Mouse (Mus musculus): ENCODE measurements at regions not wholly inside any gene's neighbourhood (a gene's known extent, or its start where the extent isn't known, plus 50 kb on each side); places are given as distances from the start of the nearest gene placed in this dataset.
A peak's percentile ranks its signal among the peaks of the same experiment; 100 is the strongest.

DNA sequence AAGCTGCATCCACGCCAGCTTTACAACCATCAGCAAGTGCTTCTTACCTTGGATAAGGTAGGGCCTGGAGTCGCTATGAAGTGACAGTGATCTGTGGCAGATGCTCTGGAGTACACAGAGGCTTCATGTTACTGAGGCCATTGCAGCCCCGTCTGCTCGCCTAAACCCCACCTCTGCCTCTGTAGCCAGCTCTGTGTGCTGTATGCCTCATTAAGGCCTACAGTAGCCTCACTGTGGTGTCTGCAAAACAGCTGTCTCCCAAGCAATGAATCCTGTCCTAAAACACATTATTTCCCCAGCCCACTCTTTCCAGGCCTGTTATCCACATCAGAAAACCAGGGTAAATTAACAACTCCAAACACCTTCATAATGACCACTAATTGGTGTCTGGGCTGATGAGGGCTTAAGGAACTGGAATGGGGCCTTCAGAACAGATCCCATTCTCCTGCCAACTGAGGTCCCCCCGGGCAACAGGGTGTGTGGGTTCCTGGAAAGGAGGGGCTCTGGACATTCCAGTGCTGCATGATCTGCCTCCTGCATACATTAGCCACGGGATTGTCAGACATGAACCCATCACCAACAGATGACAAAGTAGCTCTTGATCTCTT is 195.4 kb upstream of the Gm10295 start:
- TF ChIP-seq CTCF (IDR thresholded peaks at IDR 0.05) = no peak
- no peak for ATAC-seq
- H3K27me3 ChIP-seq = no peaks in the 10 kb centered on the region
- CTCF ChIA-PET = interaction anchor here (1.3 kb wide), 1 partner anchor 12 kb away, joined by 4 read pairs; no protein-coding TSS in a partner anchor
- in situ Hi-C loops (cut with MboI; ENCODE audit: low pct_unique_long_range_greater_than_20kb) = no loop called here
- DNase-seq (ENCODE audit: low read depth, low spot score) = no peak
- POLR2A ChIA-PET = no interaction called here

DNA sequence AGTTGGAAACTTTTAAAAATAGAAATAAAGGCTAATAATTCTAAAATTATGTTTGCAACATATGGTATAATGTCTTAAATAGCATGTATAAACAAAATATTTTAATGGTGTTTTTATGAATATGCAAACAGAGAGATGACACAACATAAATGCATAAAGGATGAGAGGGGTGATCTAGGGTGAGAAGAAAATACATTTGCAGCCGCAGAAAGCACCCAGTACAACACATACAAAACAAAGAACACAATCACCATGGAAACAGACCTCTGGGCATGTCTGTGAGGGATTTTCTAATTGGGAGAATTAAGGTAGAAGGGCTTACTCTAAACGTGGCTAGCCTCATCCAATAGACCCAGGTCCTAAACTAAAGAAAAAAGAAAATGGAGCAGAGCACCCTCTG is 190.2 kb upstream of the Gm10295 start:
- CTCF ChIA-PET = no interaction called here
- no peak for TF ChIP-seq CTCF (IDR thresholded peaks at IDR 0.05)
- ATAC-seq = no peak
- H3K27me3 ChIP-seq = no peaks in the 10 kb centered on the region
- no peak for DNase-seq (ENCODE audit: low read depth, low spot score)
- POLR2A ChIA-PET = no interaction called here
- in situ Hi-C loops (cut with MboI; ENCODE audit: low pct_unique_long_range_greater_than_20kb) = no loop called here

DNA sequence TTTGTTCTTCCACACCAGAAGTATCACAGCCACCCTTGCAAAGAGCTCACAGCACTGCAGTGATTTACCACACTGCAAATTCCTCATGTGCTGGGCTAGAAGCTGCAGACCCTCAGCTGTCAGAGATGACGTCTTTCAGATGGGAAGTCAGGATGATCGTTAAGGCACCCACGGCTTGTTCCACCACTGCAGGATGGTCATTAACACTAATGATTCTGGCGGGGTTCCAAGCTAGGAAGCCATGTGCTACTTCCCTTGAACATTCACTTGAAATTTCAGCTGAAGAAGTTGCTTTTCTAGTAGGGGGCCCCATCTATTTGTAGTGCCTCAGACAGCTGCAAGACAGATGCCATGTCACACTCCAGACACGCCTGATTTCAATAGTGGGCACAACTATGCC is 181.8 kb upstream of the Gm10295 start:
- H3K27me3 ChIP-seq = no peaks in the 10 kb centered on the region
- in situ Hi-C loops (cut with MboI; ENCODE audit: low pct_unique_long_range_greater_than_20kb) = no loop called here
- ATAC-seq = no peak
- no peak for TF ChIP-seq CTCF (IDR thresholded peaks at IDR 0.05)
- ChIA-PET POLR2A (no interaction called here), CTCF (interaction anchor here (1.5 kb wide), 1 partner anchor 12 kb away, joined by 3 read pairs; no protein-coding TSS in a partner anchor)
- DNase-seq (ENCODE audit: low read depth, low spot score) = no peak

DNA sequence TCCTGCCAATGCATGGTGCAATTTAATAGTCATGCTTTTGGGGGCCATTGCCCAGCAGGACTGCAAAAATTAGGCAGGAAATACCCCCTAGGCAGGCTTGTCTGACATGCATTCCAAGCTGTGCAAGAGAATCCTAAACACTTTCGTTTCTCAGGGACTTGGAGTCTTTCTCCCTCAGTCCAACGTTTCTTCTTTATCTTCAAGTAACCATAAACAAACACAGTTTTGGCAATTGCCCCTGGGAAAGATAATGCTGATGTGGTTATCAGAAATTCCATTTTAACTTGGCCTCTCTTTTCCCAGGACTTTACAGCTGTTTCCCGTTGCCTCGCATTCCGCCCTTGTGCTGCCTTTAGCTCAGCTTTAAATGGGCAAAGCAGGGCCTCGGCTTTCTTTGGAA is 180.2 kb upstream of the Gm10295 start:
- ChIA-PET CTCF (interaction anchor here (2.0 kb wide), 1 partner anchor 11 kb away, joined by 5 read pairs; no protein-coding TSS in a partner anchor), POLR2A (interaction anchor here (0.6 to 0.7 kb wide), 2 partner anchors 62 to 1171 kb away, joined by 3 to 5 read pairs; no protein-coding TSS in a partner anchor)
- H3K27me3 ChIP-seq = no peaks in the 10 kb centered on the region
- TF ChIP-seq CTCF (IDR thresholded peaks at IDR 0.05) = no peak
- in situ Hi-C loops (cut with MboI; ENCODE audit: low pct_unique_long_range_greater_than_20kb) = no loop called here
- DNase-seq (ENCODE audit: low read depth, low spot score) = no peak
- ATAC-seq = peak; percentile 39

GRCm38 (mm10) chr7:71530922-71531321 is 179.6 kb upstream of the Gm10295 start:
- DNase-seq (ENCODE audit: low read depth, low spot score) = no peak
- POLR2A ChIA-PET = interaction anchor here (0.7 kb wide), 1 partner anchor 61 kb away, joined by 3 read pairs; no protein-coding TSS in a partner anchor
- CTCF ChIA-PET = interaction anchor here (2.0 kb wide), 1 partner anchor 12 kb away, joined by 5 read pairs; no protein-coding TSS in a partner anchor

DNA sequence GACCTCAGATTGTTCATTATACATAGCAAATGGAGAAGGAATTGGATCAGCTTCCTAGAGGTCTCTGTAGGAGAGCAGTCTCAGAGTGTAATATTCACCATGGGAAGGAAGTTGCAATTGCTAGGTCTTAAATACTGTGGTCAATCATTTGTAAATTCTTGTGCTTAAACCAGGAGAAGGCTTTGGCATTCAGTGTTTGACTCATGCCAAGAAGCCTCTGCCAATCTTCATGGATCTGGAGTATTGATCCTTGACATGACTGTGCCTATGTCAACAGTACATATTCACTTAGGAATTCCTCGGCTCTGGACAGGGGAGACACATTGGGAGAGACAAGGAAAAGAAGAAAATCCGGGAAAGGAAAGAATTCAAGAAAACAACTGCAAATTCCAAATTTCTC is 174.9 kb upstream of the Gm10295 start:
- TF ChIP-seq CTCF (IDR thresholded peaks at IDR 0.05) = no peak
- CTCF ChIA-PET = interaction anchor here (0.8 kb wide), 1 partner anchor 34 kb away, joined by 3 read pairs; no protein-coding TSS in a partner anchor
- POLR2A ChIA-PET = interaction anchor here (0.5 to 0.7 kb wide), 3 partner anchors 37 to 697 kb away, joined by 3 to 4 read pairs (median 3); no protein-coding TSS in a partner anchor
- DNase-seq (ENCODE audit: low read depth, low spot score) (peak; percentile 42), ATAC-seq (peak; percentile 97)
- in situ Hi-C loops (cut with MboI; ENCODE audit: low pct_unique_long_range_greater_than_20kb) = no loop called here
- H3K27me3 ChIP-seq = no peaks in the 10 kb centered on the region

More at GRCm38 (mm10) chr7:71530922-71531321, 179.6 kb upstream of the Gm10295 start:
- in situ Hi-C loops (cut with MboI; ENCODE audit: low pct_unique_long_range_greater_than_20kb) = no loop called here
- no peaks in the 10 kb centered on the region for H3K27me3 ChIP-seq
- no peak for TF ChIP-seq CTCF (IDR thresholded peaks at IDR 0.05)
- ATAC-seq = no peak

- DNase-seq (ENCODE audit: low read depth, low spot score) (no peak), ATAC-seq (no peak)
- ChIA-PET POLR2A (no interaction called here), CTCF (no interaction called here)
- TF ChIP-seq CTCF (IDR thresholded peaks at IDR 0.05) = no peak
- in situ Hi-C loops (cut with MboI; ENCODE audit: low pct_unique_long_range_greater_than_20kb) = no loop called here
- H3K27me3 ChIP-seq = no peaks in the 10 kb centered on the region
Observed at GRCm38 (mm10) chr7:71524577-71525126, 173.4 kb upstream of the Gm10295 start.

GRCm38 (mm10) chr7:71524119-71524518 is 172.8 kb upstream of the Gm10295 start:
- CTCF ChIA-PET = no interaction called here
- no peak for TF ChIP-seq CTCF (IDR thresholded peaks at IDR 0.05)
- in situ Hi-C loops (cut with MboI; ENCODE audit: low pct_unique_long_range_greater_than_20kb) = no loop called here
- no peaks in the 10 kb centered on the region for H3K27me3 ChIP-seq
- POLR2A ChIA-PET = no interaction called here
- DNase-seq (ENCODE audit: low read depth, low spot score) = no peak
- no peak for ATAC-seq

DNA sequence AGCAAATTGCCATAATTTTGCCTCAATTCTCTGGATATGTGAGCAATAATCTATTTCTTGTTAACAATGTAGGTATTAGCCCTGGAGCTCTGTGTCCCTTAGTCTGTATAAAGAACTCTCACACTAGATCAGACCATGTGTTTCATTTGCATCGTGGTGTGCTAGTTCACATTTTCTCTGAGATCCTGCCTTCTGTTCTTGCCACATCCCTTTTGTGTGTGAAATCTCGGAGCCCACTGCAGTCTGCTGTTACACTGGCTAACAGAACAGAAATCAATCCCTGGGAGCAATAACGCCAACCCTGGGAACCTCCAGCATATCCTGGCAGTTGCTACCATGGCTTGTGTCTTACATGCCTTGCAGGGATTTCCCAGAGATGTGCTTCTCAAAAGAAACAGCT is 156.1 kb upstream of the Gm10295 start:
- DNase-seq (ENCODE audit: low read depth, low spot score) (no peak), ATAC-seq (no peak)
- POLR2A ChIA-PET = no interaction called here
- H3K27me3 ChIP-seq = no peaks in the 10 kb centered on the region
- CTCF ChIA-PET = interaction anchor here (0.6 to 1.6 kb wide), 2 partner anchors 9 to 660 kb away, joined by 3 read pairs; no protein-coding TSS in a partner anchor
- in situ Hi-C loops (cut with MboI; ENCODE audit: low pct_unique_long_range_greater_than_20kb) = no loop called here
- no peak for TF ChIP-seq CTCF (IDR thresholded peaks at IDR 0.05)

- ChIA-PET CTCF (no interaction called here), POLR2A (interaction anchor here (0.6 kb wide), 1 partner anchor 187 kb away, joined by 4 read pairs; no protein-coding TSS in a partner anchor)
- H3K27me3 ChIP-seq = no peaks in the 10 kb centered on the region
- ATAC-seq = no peak
- no peak for TF ChIP-seq CTCF (IDR thresholded peaks at IDR 0.05)
- in situ Hi-C loops (cut with MboI; ENCODE audit: low pct_unique_long_range_greater_than_20kb) = no loop called here
- DNase-seq (ENCODE audit: low read depth, low spot score) = no peak
Observed at GRCm38 (mm10) chr7:71500719-71501118, 149.4 kb upstream of the Gm10295 start.

GRCm38 (mm10) chr7:71498123-71498522 is 146.8 kb upstream of the Gm10295 start:
- in situ Hi-C loops (cut with MboI; ENCODE audit: low pct_unique_long_range_greater_than_20kb) = no loop called here
- no peak for DNase-seq (ENCODE audit: low read depth, low spot score)
- CTCF ChIA-PET = interaction anchor here (1.4 kb wide), 1 partner anchor 9 kb away, joined by 3 read pairs; no protein-coding TSS in a partner anchor
- ATAC-seq = no peak
- POLR2A ChIA-PET = interaction anchor here (0.6 kb wide), 1 partner anchor 70 kb away, joined by 3 read pairs; no protein-coding TSS in a partner anchor
- no peaks in the 10 kb centered on the region for H3K27me3 ChIP-seq
- TF ChIP-seq CTCF (IDR thresholded peaks at IDR 0.05) = no peak
